Mouse (Mus musculus): ENCODE measurements around the gene Pcyox1. TPM values are rescaled to one million over a fixed set of nuclear protein-coding genes. Genes with fewer than 3 reads are reported as not detected.
"Not testable (repeated sequence)": the region's sequence is repeated elsewhere in the genome, so short reads cannot be mapped to it uniquely, and the experiment has no call there.

The Pcyox1 gene
- polyA plus RNA-seq, 1 experiment = 8.2 TPM

DNA sequence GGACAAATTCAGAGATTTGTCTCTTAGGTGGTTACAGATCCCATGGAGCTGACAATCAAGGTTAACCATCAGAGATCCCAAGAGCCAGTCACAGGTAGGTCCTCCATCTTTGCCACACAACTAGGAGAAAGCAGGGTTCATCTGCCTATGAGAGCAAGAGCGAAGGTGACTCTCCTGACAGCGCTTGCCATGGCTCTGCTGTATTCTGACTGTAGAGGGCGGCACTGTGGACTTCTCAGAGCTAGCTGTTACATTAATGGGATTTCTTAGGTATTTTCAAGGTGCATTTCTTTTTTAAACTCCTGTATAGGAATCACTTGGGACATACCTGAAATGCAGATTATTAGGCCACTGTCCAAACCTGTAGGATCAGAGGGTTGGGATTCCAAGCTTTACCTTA, 42.0 kb downstream of the Pcyox1 start:
- Histone ChIP-seq H3K4me1 (peaks cover 12% of the 10 kb centered on the region), H3K27me3 (replicated peaks) (peaks cover 29% of the 10 kb centered on the region), H3K4me3 (replicated peaks) (no peak overlapping the region), H3K36me3 (replicated peaks; ENCODE audit: low read length) (no peaks in the 10 kb centered on the region), H3K9me3 (no peaks in the 10 kb centered on the region)
- TF ChIP-seq GATA1 (IDR thresholded peaks at IDR 0.05; ENCODE audit: borderline replicate concordance, low read length) (no peak), FLI1 (IDR thresholded peaks at IDR 0.05; ENCODE audit: low read length) (no peak)

DNA sequence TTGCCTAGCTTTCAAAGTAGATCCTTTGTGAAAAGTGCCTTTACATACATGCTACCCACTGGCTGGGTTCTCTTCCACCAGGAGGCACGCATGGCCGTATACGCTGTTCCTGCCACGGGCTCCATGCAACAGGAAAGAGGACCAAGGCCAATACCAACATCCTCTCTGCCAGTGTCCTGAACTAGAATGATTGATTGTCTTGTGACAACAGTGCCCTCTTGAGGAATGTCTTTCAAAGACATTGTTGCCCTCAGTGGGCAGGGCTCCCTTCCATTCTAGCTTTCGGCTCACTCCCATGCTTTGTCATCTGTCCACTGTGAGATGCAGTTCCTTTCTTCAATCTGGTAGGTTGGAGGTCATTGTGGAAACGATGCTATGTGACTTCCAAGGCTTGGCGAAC, 47.7 kb downstream of the Pcyox1 start:
- peaks cover 30% of the 10 kb centered on the region for H3K27me3 ChIP-seq (replicated peaks)

DNA sequence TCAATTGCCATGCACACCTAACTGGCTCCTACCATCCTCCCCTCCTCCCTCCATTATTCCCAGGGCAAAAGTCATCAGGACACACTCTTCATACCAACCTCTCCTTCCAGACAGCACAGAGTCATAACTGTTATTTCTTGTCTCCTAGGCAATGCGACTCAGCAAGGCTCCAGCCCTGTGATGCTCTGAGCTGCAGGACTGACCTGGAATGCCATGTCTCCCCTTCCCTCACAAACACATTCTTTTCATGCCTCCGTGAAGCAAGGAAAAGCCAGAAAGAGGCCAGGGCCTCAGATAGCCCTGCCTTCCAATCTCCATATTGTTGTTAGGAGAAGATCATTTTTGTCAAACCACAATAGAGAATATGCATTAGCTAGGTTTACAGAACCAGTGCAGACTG, 50.9 kb downstream of the Pcyox1 start:
- Histone ChIP-seq H3K4me1 (peaks cover 5% of the 10 kb centered on the region; the same call in 1 of the 2 replicates), H3K36me3 (replicated peaks; ENCODE audit: low read length) (no peaks in the 10 kb centered on the region), H3K9me3 (peaks cover 9% of the 10 kb centered on the region; the same call in 1 of the 2 replicates), H3K4me3 (replicated peaks) (no peak overlapping the region), H3K27me3 (replicated peaks) (peaks cover 26% of the 10 kb centered on the region)
- TF ChIP-seq GATA1 (IDR thresholded peaks at IDR 0.05; ENCODE audit: borderline replicate concordance, low read length) (no peak), FLI1 (IDR thresholded peaks at IDR 0.05; ENCODE audit: low read length) (no peak)

More for the DNA sequence above, 47.7 kb downstream of the Pcyox1 start:
- Histone ChIP-seq H3K9me3 (peaks cover 9% of the 10 kb centered on the region; the same call in 1 of the 2 replicates), H3K4me1 (peaks cover 5% of the 10 kb centered on the region; the same call in 1 of the 2 replicates), H3K4me3 (replicated peaks) (no peak overlapping the region), H3K36me3 (replicated peaks; ENCODE audit: low read length) (no peaks in the 10 kb centered on the region)
- TF ChIP-seq GATA1 (IDR thresholded peaks at IDR 0.05; ENCODE audit: borderline replicate concordance, low read length) (no peak), FLI1 (IDR thresholded peaks at IDR 0.05; ENCODE audit: low read length) (no peak)

DNA sequence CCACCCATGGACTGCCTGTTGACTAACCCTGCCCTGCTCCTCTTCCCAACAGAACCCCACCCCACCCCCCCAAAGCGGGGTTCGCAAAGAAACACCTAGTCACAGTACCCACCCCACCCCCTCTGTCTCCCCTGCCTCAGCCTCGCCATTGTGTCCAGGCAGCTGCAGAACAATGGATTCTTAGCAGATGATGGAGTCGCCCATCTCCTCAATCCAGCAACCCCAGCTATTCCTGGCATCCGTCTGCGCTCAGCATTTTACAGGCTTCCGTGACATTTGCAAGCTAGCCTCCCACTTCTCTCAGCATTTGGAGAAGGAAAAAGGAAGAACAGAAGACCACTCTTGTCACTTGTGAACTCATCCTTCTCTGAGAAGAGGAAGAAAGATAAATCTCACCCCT, 53.3 kb downstream of the Pcyox1 start:
- H3K36me3 ChIP-seq (replicated peaks; ENCODE audit: low read length) = no peaks in the 10 kb centered on the region
- peaks cover 9% of the 10 kb centered on the region; the same call in 1 of the 2 replicates for H3K9me3 ChIP-seq
- peaks cover 22% of the 10 kb centered on the region for H3K27me3 ChIP-seq (replicated peaks)
- TF ChIP-seq FLI1 (IDR thresholded peaks at IDR 0.05; ENCODE audit: low read length) (no peak), GATA1 (IDR thresholded peaks at IDR 0.05; ENCODE audit: borderline replicate concordance, low read length) (no peak)
- no peaks in the 10 kb centered on the region for H3K4me1 ChIP-seq
- H3K4me3 ChIP-seq (replicated peaks) = no peak overlapping the region

DNA sequence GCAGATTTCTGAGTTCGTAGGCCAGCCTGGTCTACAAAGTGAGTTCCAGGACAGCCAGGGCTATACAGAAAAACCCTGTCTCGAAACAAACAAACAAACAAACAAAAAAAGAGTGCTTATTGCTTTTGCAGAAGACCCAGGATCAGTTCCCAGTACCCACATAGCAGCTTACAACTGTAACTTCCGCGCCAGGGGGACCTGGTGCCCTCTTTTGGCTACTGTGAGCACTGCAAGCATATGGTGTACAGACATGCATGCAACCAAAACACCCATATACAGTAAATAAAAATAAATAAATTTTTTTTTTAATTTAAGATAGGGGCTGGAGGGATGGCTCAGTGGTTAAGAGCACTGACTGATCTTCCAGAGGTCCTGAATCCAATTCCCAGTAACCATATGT, 60.6 kb downstream of the Pcyox1 start:
- peaks cover 21% of the 10 kb centered on the region for H3K9me3 ChIP-seq
- H3K27me3 ChIP-seq (replicated peaks); H3K36me3 ChIP-seq (replicated peaks; ENCODE audit: low read length); H3K4me1 ChIP-seq; H3K4me3 ChIP-seq (replicated peaks): not testable (repeated sequence)

Other genes starting within 250 kb of the Pcyox1 start
- not detected in 2 replicates for gene Tgfa, start 201.9 kb downstream of the Pcyox1 start, polyA plus RNA-seq (2012; ENCODE audit: insufficient read depth, low replicate concordance)
- 2.8 and 6.7 TPM in 2 replicates for gene Fam136a, start 31.5 kb downstream of the Pcyox1 start, polyA plus RNA-seq (2012; ENCODE audit: insufficient read depth, low replicate concordance)
- 2.9 and 11.4 TPM in 2 replicates for gene Snrpg, start 25.9 kb downstream of the Pcyox1 start, polyA plus RNA-seq (2012; ENCODE audit: insufficient read depth, low replicate concordance)
- 2.0 and 6.4 TPM in 2 replicates for gene Tia1, start 7.1 kb upstream of the Pcyox1 start, polyA plus RNA-seq (2012; ENCODE audit: insufficient read depth, low replicate concordance)
- not detected in 2 replicates for gene Gm44790, start 29.5 kb upstream of the Pcyox1 start, polyA plus RNA-seq (2012; ENCODE audit: insufficient read depth, low replicate concordance)
- 5.3 TPM in 1 of 2 replicates, not detected in the other for gene C87436, start 41.2 kb upstream of the Pcyox1 start, polyA plus RNA-seq (2012; ENCODE audit: insufficient read depth, low replicate concordance)
- 984 and 2,235 TPM in 2 replicates for gene Pcbp1, start 129.2 kb upstream of the Pcyox1 start, polyA plus RNA-seq (2012; ENCODE audit: insufficient read depth, low replicate concordance)
- gene Asprv1, start 231.0 kb upstream of the Pcyox1 start, polyA plus RNA-seq (2012; ENCODE audit: insufficient read depth, low replicate concordance) = 0.64 TPM in 1 of 2 replicates, not detected in the other